Comparison of ENCODE assay signal across 20 mouse cellular contexts in the genomic region with DNA sequence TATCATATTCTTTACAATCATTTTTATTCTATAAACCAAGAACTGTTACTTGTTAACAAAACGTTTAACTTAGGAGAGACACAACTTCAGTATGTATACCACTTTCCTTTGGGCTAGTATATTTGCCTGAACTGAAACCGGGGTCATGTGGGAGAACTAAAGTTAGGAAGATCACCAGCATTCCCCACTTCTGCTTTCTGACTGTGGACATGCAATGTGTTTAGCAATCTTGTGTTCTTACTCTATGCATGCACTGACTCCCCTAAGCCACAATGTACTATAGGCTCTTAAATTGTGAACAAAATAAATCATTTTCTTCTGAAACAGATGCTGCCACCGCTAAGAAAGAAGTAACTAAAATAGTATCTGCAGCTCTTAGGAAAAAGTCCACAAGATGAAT.
"Had no signal": no experiment of that assay in that cellular context is flagged by ENCODE, and none has a peak within 500 bp of the region (broad histone marks: within the 10 kb centered on the region; RNA-seq: fewer than 3 reads in every experiment).

No protein-coding gene starts in this region.

- ATAC-seq: forebrain, embryonic 13.5 days; forebrain, embryonic 14.5 days; forebrain, embryonic 15.5 days; forebrain, embryonic 16.5 days; forebrain, postnatal 0 days had no signal

- DNase-seq: cerebellum, adult 2 months; cerebellum, adult 8-10 months; cerebellum, adult 9-10 months; cerebellum, adult 9-11 months; cerebellum, postnatal 10 days; cerebellum, postnatal 25 days; cerebellum, postnatal 36 days; embryo, embryonic 11 days; forebrain, postnatal 0 days; gastrocnemius, adult 2 months; gastrocnemius, postnatal 10 days; gastrocnemius, postnatal 25 days; gastrocnemius, postnatal 36 days; heart, adult 11 months; heart, adult 18-20 months; heart, adult 2 months had no signal
